Mouse (Mus musculus): Measurements from ENCODE around the gene Vmn2r82. TPM values are rescaled to one million over a fixed set of nuclear protein-coding genes. Genes with fewer than 3 reads are reported as not detected.

Gene Vmn2r82
- polyA plus RNA-seq (2015; fragmentation: Nextera tagmentation; extraction: Ambion mirVana): not detected in 2 replicates

DNA sequence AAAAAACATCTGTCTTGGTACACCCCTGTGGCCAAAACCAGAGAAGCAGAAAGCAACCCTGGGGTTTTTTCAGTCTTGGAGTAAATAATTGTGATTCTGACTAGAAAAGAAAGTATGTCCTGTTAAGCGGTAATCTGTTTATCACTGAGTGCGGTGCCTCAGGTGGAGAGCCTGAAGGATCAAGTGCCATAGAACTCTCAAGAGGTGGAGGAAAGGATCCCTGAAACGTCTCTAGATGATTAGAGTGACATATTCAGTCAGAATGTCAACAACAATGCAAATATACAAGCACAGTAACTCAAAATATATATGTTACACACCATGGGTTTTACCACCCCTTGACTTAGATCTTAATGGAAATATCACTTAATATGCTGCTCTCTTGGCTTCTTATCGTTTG is at the start of gene Vmn2r82:
TSS of gene Vmn2r82 (plus strand) at position 301 of the 400 bp plus-strand sequence.

Other genes with a start within 250 kb of the Vmn2r82 start
- not detected in 2 replicates for gene Vmn2r80, start 207.8 kb upstream of the Vmn2r82 start, polyA plus RNA-seq (2015; fragmentation: Nextera tagmentation; extraction: Ambion mirVana)
- not detected in 2 replicates for gene Vmn2r81, start 108.8 kb upstream of the Vmn2r82 start, polyA plus RNA-seq (2015; fragmentation: Nextera tagmentation; extraction: Ambion mirVana)
- not detected in 2 replicates for gene Vmn2r83, start 112.2 kb downstream of the Vmn2r82 start, polyA plus RNA-seq (2015; fragmentation: Nextera tagmentation; extraction: Ambion mirVana)
- 30.4 and 31.8 TPM in 2 replicates for gene Plpp2, start 177.3 kb downstream of the Vmn2r82 start, polyA plus RNA-seq (2015; fragmentation: Nextera tagmentation; extraction: Ambion mirVana)
- 24.2 and 26.1 TPM in 2 replicates for gene Mier2, start 198.7 kb downstream of the Vmn2r82 start, polyA plus RNA-seq (2015; fragmentation: Nextera tagmentation; extraction: Ambion mirVana)
- not detected in 2 replicates for gene Theg, start 230.8 kb downstream of the Vmn2r82 start, polyA plus RNA-seq (2015; fragmentation: Nextera tagmentation; extraction: Ambion mirVana)

Measured in urinary bladder, postnatal 0 days (tissue).